Mouse (Mus musculus) megakaryocyte, embryonic 14.5 days (primary cell): ENCODE measurements at regions not wholly inside any gene's neighbourhood (a gene's known extent, or its start where the extent isn't known, plus 50 kb on each side); places are given as distances from the start of the nearest gene placed in this dataset.

Experiments
- H3K27me3 ChIP-seq: replicated peaks from 2 replicates; pipeline ENCODE3; 2012; ENCODE audit warnings: inconsistent platforms
- H3K36me3 ChIP-seq: replicated peaks from 2 replicates; pipeline ENCODE3; 2012; ENCODE audit warnings: low read length, inconsistent platforms, mixed read lengths
- H3K4me1 ChIP-seq: 2 replicates; pipeline ENCODE4 v1.6.1; 2012; ENCODE audit warnings: inconsistent platforms
- H3K4me3 ChIP-seq: replicated peaks from 2 replicates; pipeline ENCODE3; 2012; ENCODE audit warnings: moderate library complexity, mild to moderate bottlenecking, inconsistent platforms
- H3K9me3 ChIP-seq: 2 replicates; pipeline ENCODE4 v1.6.1; 2012; ENCODE audit warnings: inconsistent platforms
- FLI1 ChIP-seq: IDR thresholded peaks from 2 replicates; pipeline ENCODE4 v1.6.1; 2012; ENCODE audit warnings: low read length, inconsistent platforms, mixed read lengths
- GATA1 ChIP-seq: IDR thresholded peaks from 3 replicates; pipeline ENCODE4 v1.6.1; 2012; ENCODE audit warnings: mixed read lengths, low read length, inconsistent platforms, borderline replicate concordance

DNA sequence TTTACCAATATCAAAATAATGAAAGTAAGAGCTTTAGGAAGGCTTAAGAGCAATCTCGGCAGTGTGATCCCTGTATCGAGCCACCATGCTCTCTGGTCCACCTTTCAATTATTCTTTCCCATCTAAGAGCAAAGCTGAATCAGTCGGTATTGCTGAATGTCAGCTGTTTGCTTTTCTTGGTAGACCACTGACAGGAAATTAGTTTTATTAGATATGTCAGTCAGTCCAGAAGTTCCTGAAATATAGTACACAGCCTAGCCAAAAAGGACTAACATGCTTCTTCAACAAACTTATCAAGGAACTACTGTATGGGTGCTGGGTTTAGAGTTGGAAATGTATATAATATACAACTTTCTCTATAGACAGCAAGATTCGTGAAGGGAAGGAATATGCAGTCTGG lies 91.3 kb upstream of the 1700020N01Rik start:
- Histone ChIP-seq H3K27me3 (peaks cover 9% of the 10 kb centered on the region), H3K4me1 (peaks cover 11% of the 10 kb centered on the region), H3K4me3 (no peak overlapping the region), H3K9me3 (no peaks in the 10 kb centered on the region), H3K36me3 (no peaks in the 10 kb centered on the region)
- TF ChIP-seq GATA1: no peak
- no peak for TF ChIP-seq FLI1

DNA sequence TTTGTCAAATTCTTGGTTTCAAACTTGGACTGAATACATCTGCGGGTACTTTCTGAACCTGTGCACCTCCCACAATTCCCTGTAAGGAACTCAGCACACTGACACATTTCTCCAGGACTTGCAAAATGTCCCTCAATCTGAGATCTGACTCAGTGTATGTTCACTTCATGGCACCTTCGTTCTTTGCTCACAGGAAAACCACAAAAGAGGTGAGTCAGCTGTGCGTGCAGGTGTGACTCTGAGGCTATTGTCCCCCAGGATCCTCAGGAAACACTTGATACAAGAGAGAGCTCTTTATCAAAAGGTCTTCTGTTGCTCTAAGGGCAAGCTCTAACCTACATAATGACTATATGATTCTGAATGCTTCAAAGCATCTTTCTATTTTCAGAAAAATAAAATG lies 88.5 kb upstream of the 1700020N01Rik start:
- no peaks in the 10 kb centered on the region for H3K36me3 ChIP-seq
- no peak for TF ChIP-seq FLI1
- no peak for TF ChIP-seq GATA1
- H3K4me1 ChIP-seq: peaks cover 11% of the 10 kb centered on the region
- H3K4me3 ChIP-seq: no peak overlapping the region
- no peaks in the 10 kb centered on the region for H3K9me3 ChIP-seq
- peaks cover 5% of the 10 kb centered on the region for H3K27me3 ChIP-seq

GRCm38 (mm10) chr10:21511386-21511785 lies 81.6 kb upstream of the 1700020N01Rik start:
- Histone ChIP-seq H3K27me3 (peaks cover 16% of the 10 kb centered on the region), H3K36me3 (no peaks in the 10 kb centered on the region), H3K4me1 (no peaks in the 10 kb centered on the region), H3K4me3 (no peak overlapping the region), H3K9me3 (no peaks in the 10 kb centered on the region; the same call in 1 of the 2 replicates)
- TF ChIP-seq GATA1 (no peak), FLI1 (no peak)

GRCm38 (mm10) chr10:21512486-21512885 lies 80.5 kb upstream of the 1700020N01Rik start:
- peaks cover 19% of the 10 kb centered on the region for H3K27me3 ChIP-seq
- no peak for TF ChIP-seq GATA1
- no peak for TF ChIP-seq FLI1
- no peak overlapping the region for H3K4me3 ChIP-seq
- H3K9me3 ChIP-seq: no peaks in the 10 kb centered on the region; the same call in 1 of the 2 replicates
- no peaks in the 10 kb centered on the region for H3K36me3 ChIP-seq
- H3K4me1 ChIP-seq: no peaks in the 10 kb centered on the region

DNA sequence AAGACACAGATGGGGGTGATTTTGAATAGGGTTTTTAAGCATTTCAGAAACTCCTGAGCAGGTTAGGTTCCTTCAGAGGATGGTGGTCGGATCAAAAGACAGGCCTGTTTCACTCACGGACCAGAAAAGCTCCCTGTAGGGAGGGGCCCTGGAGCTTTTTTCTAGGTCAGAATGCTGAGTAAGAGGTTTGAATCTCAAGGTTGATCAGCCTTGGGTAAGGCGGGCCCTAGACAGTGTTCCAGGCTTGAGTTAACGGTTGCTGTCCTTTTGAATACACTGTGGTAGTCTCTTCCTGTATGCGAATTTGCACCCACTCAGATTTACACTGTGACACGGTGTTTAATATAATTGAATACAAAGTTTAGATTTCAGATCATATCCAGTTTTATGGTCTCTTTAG lies 75.2 kb upstream of the 1700020N01Rik start:
- H3K27me3 ChIP-seq: peaks cover 9% of the 10 kb centered on the region
- no peaks in the 10 kb centered on the region for H3K36me3 ChIP-seq
- H3K4me1 ChIP-seq: no peaks in the 10 kb centered on the region
- H3K9me3 ChIP-seq: 0 out of 2 replicates have a peak, but pooled peaks cover 5% of the 10 kb centered on the region
- no peak overlapping the region for H3K4me3 ChIP-seq
- no peak for TF ChIP-seq GATA1
- TF ChIP-seq FLI1: no peak

DNA sequence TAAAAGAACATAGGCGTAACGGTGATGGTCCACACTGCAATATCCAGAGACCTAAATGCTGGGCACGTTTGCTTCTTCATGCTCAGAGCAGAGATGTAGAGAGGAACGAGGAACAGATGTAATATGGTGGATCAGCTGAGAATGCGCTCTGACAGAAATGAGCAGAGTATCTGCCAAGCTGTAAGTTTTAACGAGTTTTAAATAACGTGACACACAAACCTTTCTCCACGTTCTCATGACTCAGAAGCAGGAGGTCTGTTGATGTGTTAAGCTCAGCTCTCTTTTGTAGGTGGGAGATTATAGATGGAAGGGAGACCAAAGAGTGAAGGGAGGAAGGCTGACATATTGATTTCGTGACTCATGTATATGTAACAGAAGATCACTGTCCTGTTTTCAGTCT lies 72.1 kb upstream of the 1700020N01Rik start:
- no peaks in the 10 kb centered on the region for H3K36me3 ChIP-seq
- no peaks in the 10 kb centered on the region for H3K4me1 ChIP-seq
- TF ChIP-seq FLI1 (no peak), GATA1 (no peak)
- H3K9me3 ChIP-seq: 0 out of 2 replicates have a peak, but pooled peaks cover 5% of the 10 kb centered on the region
- peaks cover 19% of the 10 kb centered on the region for H3K27me3 ChIP-seq
- H3K4me3 ChIP-seq: no peak overlapping the region

- Histone ChIP-seq H3K9me3 (0 out of 2 replicates have a peak, but pooled peaks cover 5% of the 10 kb centered on the region), H3K4me1 (no peaks in the 10 kb centered on the region), H3K36me3 (no peaks in the 10 kb centered on the region), H3K4me3 (no peak overlapping the region), H3K27me3 (peaks cover 23% of the 10 kb centered on the region)
- no peak for TF ChIP-seq FLI1
- TF ChIP-seq GATA1: no peak
These were observed 67.4 kb upstream of the 1700020N01Rik start for GRCm38 (mm10) chr10:21525555-21525954.

DNA sequence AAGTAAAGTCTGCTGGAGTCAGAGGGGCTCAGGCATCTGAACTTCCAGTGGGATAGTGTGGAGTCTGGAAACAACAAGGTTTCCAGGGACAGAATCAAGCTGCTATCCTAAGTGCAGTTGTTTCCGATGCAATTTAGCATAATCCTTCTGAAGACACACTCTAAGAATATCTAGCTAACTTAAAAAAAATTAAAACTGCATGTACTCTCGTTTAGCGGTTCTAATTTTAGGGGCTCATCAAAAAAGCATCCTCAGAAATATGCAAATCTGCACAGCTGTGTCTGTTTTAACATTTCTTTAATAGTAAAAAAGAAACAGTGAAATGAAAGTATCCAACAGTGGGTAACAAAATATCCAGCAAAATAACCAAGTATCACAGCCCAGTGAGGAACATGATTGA lies 64.5 kb upstream of the 1700020N01Rik start:
- TF ChIP-seq FLI1 (no peak), GATA1 (no peak)
- Histone ChIP-seq H3K4me3 (no peak overlapping the region), H3K36me3 (no peaks in the 10 kb centered on the region), H3K27me3 (peaks cover 23% of the 10 kb centered on the region), H3K4me1 (no peaks in the 10 kb centered on the region), H3K9me3 (no peaks in the 10 kb centered on the region)

DNA sequence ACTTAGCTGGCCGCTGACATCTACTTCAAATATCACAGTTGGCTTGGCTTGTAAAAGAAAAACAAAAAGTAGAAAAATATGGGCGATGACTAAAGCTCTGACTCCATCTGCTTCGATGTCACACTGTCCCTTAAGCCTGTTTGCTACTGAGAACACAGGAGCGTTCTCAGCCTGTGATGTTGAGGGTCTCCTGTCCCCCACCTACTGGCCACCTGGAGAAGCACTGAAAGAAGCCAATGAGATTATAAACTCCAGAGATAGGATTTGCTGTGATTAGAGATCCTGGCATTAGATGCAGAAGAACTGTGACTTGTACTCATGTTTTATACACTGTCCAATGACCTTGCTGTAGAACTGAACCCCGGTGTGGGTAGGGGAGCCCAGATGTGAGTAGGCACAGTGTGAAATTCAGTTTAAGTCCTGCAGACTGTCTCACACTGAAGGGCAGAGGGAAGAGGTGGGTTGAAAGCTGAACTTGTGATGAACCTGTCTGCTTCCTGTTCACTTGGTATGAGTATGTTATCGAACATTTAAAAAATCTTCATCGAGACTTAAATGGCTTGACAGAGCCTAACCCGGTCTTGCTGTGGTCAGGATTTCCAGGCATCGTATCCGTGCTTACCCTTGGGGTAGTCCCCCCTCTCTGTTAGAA lies 63.7 kb upstream of the 1700020N01Rik start:
- TF ChIP-seq GATA1: no peak
- no peak for TF ChIP-seq FLI1
- H3K36me3 ChIP-seq: no peaks in the 10 kb centered on the region
- H3K4me3 ChIP-seq: no peak overlapping the region
- H3K9me3 ChIP-seq: no peaks in the 10 kb centered on the region
- H3K27me3 ChIP-seq: peaks cover 19% of the 10 kb centered on the region
- no peaks in the 10 kb centered on the region for H3K4me1 ChIP-seq

DNA sequence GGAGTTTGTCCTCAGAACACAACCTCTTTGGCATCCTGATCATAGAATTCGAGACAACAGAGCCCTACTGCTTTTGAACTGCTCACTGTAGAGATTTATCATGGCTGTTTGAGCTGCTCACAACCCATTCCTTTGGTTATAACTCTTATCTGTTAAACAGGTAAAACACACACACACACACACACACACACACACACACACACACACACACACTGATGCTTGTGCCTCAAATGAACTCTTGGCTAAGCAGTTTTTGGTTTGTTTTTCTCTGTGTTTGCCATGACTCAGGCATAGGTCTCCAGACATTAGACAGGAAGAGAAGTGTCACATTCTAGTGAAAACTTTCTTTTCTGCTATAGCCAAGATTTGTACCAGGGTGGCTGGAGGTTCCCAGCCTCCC lies 60.8 kb upstream of the 1700020N01Rik start:
- Histone ChIP-seq H3K9me3 (no peaks in the 10 kb centered on the region), H3K36me3 (no peaks in the 10 kb centered on the region), H3K4me1 (no peaks in the 10 kb centered on the region), H3K4me3 (no peak overlapping the region), H3K27me3 (peaks cover 14% of the 10 kb centered on the region)
- TF ChIP-seq FLI1 (no peak), GATA1 (no peak)
